Mouse (Mus musculus) midbrain, embryonic 11.5 days (tissue): Measurements from ENCODE around the gene Nmnat1. TPM values are rescaled to one million over a fixed set of nuclear protein-coding genes. Genes with fewer than 3 reads are reported as not detected.

Source experiments
- ATAC-seq: fragments of 200-750 bp; cut with Nextera tagmentation; 2 replicates; pipeline ENCODE4 v1.8.0; 2017; ENCODE audit warnings: moderate TSS enrichment, moderate library complexity; ENCODE audit not compliant: low FRiP score
- DNase-seq: peaks from one replicate; pipeline ENCODE4 v3.0.0; 2015; ENCODE audit warnings: low spot score; ENCODE audit errors: missing footprints
- H3K27ac ChIP-seq: fragments of 300-500 bp; sonication (generic); 2 replicates; pipeline ENCODE4 v1.5.1; 2014; ENCODE audit warnings: low read depth, low read length
- H3K27me3 ChIP-seq: fragments of 300-500 bp; sonication (generic); 2 replicates; pipeline ENCODE4 v1.6.1; 2014; ENCODE audit warnings: mild to moderate bottlenecking, low read length, moderate library complexity, mixed read lengths; ENCODE audit not compliant: control insufficient read depth, insufficient read depth
- H3K36me3 ChIP-seq: fragments of 300-500 bp; sonication (generic); 2 replicates; pipeline ENCODE4 v1.6.1; 2014; ENCODE audit warnings: mild to moderate bottlenecking, low read length, moderate library complexity, mixed read lengths; ENCODE audit not compliant: control insufficient read depth, insufficient read depth
- H3K4me1 ChIP-seq: fragments of 300-500 bp; sonication (generic); 2 replicates; pipeline ENCODE4 v1.6.1; 2014; ENCODE audit warnings: low read length; ENCODE audit not compliant: control insufficient read depth, insufficient read depth
- H3K4me2 ChIP-seq: fragments of 300-500 bp; sonication (generic); 2 replicates; pipeline ENCODE4 v1.6.1; 2014; ENCODE audit warnings: mild to moderate bottlenecking, moderate library complexity
- H3K4me3 ChIP-seq: fragments of 300-500 bp; sonication (generic); 2 replicates; pipeline ENCODE4 v1.5.1; 2014; ENCODE audit warnings: low read depth, low read length
- H3K9ac ChIP-seq: fragments of 300-500 bp; sonication (generic); 2 replicates; pipeline ENCODE4 v1.6.1; 2014; ENCODE audit warnings: low read length
- H3K9me3 ChIP-seq: fragments of 300-500 bp; sonication (generic); 2 replicates; pipeline ENCODE4 v1.6.1; 2016; ENCODE audit warnings: low read length; ENCODE audit not compliant: control insufficient read depth
- WGBS: fragments of 180-500 bp; shearing (Covaris S2); extraction: QIAGEN DNeasy Blood & Tissue Kit; methylation state at CpG from one replicate; pipeline ENCODE4 v1.1.7; 2014; 5-methylcytosine and 5-hydroxymethylcytosine counted together
- polyA plus RNA-seq: library from polyadenylated mRNA; unstranded; fragments of >200 nt; fragmentation: Nextera tagmentation; extraction: Ambion mirVana; gene quantifications from 2 replicates; pipeline ENCODE4 v1.2.1, GENCODE M21; 2014

Nmnat1 gene
- polyA plus RNA-seq, 1 experiment from 2014 or later: 15.1 TPM

DNA sequence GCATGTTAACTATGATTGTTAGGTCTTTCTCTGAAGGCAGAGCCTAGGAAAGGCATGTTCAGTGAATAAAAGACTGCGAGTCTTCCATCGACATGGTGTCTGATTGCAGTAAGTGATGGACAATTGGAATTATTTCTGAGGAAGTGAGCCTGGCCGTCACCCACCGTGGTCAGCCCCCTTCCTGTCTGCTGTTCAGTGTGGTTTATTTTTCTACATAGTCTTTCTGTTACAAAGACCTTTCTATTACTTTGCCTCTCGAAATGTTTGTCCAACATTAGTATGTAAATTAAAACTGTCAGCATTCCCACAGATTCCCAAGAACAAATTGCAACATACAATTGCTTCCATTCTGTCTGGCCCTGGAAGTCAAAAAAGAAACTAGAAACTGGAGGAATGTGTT is 14.8 kb upstream of the Nmnat1 start:
- no peak for ATAC-seq

DNA sequence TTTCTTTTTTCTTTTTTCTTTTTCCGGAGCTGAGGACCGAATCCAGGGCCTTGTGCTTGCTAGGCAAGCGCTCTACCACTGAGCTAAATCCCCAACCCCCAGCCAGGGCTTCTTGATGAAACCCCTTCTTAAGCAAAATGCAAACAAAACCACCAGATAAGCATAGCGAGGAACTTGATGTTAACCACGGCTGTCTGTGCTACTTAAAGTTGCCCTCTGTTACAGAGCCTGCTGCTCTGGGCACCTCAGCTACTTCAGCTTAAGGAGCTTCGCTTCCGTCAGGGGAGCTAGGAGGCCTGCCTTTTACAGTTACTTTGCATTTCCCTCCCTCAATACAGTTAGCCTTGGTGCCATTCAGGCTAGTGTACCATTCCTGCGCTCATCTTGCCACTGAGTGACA is 13.9 kb upstream of the Nmnat1 start:
- Histone ChIP-seq H3K36me3 (peaks cover 8% of the 10 kb centered on the region; the same call in 1 of the 2 replicates), H3K4me1 (peaks cover 10% of the 10 kb centered on the region), H3K9ac (no peak overlapping the region), H3K9me3 (no peaks in the 10 kb centered on the region), H3K4me3 (no peak overlapping the region), H3K27me3 (no peaks in the 10 kb centered on the region), H3K4me2 (no peak overlapping the region), H3K27ac (no peak overlapping the region)
- ATAC-seq: no peak
- DNase-seq: no peak
- 75% methylated on average over 8 of the region's 8 CpGs for WGBS

More for the DNA sequence above, 14.8 kb upstream of the Nmnat1 start:
- H3K4me1 ChIP-seq: peaks cover 10% of the 10 kb centered on the region
- no peaks in the 10 kb centered on the region for H3K9me3 ChIP-seq
- 86% methylated on average over 5 of the region's 5 CpGs for WGBS
- H3K4me3 ChIP-seq: no peak overlapping the region
- H3K4me2 ChIP-seq: no peak overlapping the region
- H3K36me3 ChIP-seq: peaks cover 5% of the 10 kb centered on the region; the same call in 1 of the 2 replicates
- H3K27ac ChIP-seq: no peak overlapping the region
- H3K27me3 ChIP-seq: no peaks in the 10 kb centered on the region
- DNase-seq: no peak
- no peak overlapping the region for H3K9ac ChIP-seq

DNA sequence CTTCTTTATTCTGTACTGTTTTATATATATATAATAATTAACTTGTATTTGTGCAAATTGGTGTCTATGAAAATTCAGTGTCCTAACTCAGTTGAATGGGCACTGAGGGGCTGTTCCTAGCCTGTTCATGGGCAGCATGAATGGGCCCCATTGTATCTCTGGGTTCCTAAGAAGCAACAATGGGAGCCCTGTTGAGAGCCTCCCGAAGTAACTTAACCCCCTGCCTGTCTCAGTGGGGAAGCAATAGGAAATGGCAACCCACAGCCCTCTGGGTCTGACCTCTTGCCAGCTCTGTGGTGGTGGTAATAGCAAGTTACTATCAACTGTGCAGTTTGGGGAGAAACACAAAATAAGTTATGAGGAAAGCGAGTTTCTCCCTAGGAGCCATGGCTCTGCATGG is 11.6 kb upstream of the Nmnat1 start:
- peak; percentile 77; the same call in 1 of the 2 replicates for ATAC-seq
- no peak for DNase-seq
- H3K36me3 ChIP-seq: peaks cover 15% of the 10 kb centered on the region
- H3K9me3 ChIP-seq: no peaks in the 10 kb centered on the region
- no peaks in the 10 kb centered on the region for H3K27me3 ChIP-seq
- peaks cover 10% of the 10 kb centered on the region for H3K4me1 ChIP-seq
- 10% methylated on average over 2 of the region's 2 CpGs for WGBS
- H3K27ac ChIP-seq: peak overlapping the region; percentile 65; the same call in 1 of the 2 replicates
- H3K9ac ChIP-seq: no peak overlapping the region
- no peak overlapping the region for H3K4me2 ChIP-seq
- no peak overlapping the region for H3K4me3 ChIP-seq

GRCm38 (mm10) chr4:149491151-149491550 is 6.1 kb upstream of the Nmnat1 start:
- ATAC-seq: no peak
- no peaks in the 10 kb centered on the region for H3K9me3 ChIP-seq
- H3K4me1 ChIP-seq: peaks cover 11% of the 10 kb centered on the region
- no peak overlapping the region for H3K4me3 ChIP-seq
- no peak for DNase-seq
- H3K4me2 ChIP-seq: no peak overlapping the region
- H3K36me3 ChIP-seq: peaks cover 24% of the 10 kb centered on the region
- 97% methylated on average over 3 of the region's 3 CpGs for WGBS
- no peak overlapping the region for H3K27ac ChIP-seq
- no peak overlapping the region for H3K9ac ChIP-seq
- no peaks in the 10 kb centered on the region for H3K27me3 ChIP-seq

DNA sequence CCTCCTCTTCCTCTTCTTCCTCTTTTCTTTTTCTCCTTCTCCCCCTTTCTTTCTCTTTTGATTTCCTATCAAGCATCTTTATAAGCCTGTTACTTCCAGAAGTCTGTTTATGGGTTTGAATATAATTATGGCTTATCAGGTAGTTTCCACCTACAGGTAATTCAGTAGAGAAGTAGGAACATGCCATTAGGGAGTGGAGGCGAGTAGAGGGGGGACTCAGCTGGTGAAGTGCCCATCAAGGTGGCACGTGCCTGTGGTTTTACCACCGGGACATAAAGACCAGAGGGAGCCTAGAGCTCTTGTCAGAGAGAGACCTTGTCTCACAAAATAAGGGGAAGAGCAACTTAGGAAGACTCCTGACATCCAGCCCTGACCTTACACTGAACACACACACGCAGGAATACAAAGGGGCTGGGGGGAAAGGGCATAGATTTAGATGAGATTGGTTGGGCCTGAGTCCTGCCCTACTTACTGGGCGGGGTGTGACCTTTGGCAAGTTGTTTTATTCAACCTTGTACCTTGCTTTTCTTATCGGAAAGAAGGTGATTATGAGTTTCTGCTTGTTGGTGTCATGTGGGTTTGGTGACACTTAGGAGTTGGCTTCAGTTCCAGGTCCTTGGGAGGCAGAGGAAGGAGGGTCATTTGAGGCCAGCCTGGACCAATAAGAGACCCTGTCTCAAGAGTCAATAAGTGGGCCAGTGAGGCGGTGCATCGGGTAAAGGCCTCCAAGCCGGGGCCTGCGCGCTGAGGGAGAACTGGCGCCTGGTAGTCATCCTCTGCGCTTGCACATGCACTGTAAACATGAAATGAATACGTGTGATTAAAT is 4.6 kb upstream of the Nmnat1 start:
- DNase-seq: no peak
- H3K36me3 ChIP-seq: peaks cover 21% of the 10 kb centered on the region
- no peak overlapping the region for H3K27ac ChIP-seq

GRCm38 (mm10) chr4:149487729-149488128 is 2.7 kb upstream of the Nmnat1 start:
- H3K27ac ChIP-seq: no peak overlapping the region
- peaks cover 12% of the 10 kb centered on the region for H3K36me3 ChIP-seq
- H3K4me2 ChIP-seq: no peak overlapping the region
- H3K4me3 ChIP-seq: no peak overlapping the region
- DNase-seq: no peak
- no peaks in the 10 kb centered on the region for H3K27me3 ChIP-seq
- no peaks in the 10 kb centered on the region for H3K9me3 ChIP-seq
- 95% methylated on average over 12 of the region's 12 CpGs for WGBS
- peaks cover 12% of the 10 kb centered on the region for H3K4me1 ChIP-seq
- no peak for ATAC-seq
- H3K9ac ChIP-seq: no peak overlapping the region

More for the DNA sequence above, 4.6 kb upstream of the Nmnat1 start:
- no peak overlapping the region for H3K9ac ChIP-seq
- WGBS: 94% methylated on average over 14 of the region's 14 CpGs
- H3K4me1 ChIP-seq: peaks cover 10% of the 10 kb centered on the region
- no peaks in the 10 kb centered on the region for H3K27me3 ChIP-seq
- no peak overlapping the region for H3K4me3 ChIP-seq
- ATAC-seq: no peak
- H3K4me2 ChIP-seq: no peak overlapping the region
- H3K9me3 ChIP-seq: no peaks in the 10 kb centered on the region

DNA sequence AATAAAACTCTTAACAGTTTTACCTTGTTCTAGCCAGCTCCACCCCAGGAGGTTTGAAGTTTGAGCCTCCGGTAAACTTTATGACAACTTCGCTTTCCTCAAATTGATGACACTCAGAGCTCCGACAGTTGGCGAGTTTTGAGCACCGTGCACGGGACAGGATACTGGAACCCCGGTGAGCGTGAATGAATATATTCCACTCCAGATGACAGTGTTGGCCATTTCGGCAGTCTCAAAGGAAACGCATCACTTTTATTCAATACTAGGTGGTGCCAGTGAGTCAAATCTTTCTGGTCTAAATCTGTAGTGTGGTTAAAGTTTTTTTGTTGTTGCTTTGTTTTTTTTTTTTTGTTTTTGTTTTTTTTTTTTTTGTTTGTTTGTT is 814 bp upstream of the Nmnat1 start:
- H3K27ac ChIP-seq: no peak overlapping the region

GRCm38 (mm10) chr4:149484566-149484965 is 436 bp downstream of the Nmnat1 start:
- no peak for DNase-seq
- H3K27ac ChIP-seq: no peak overlapping the region
- peak overlapping the region; percentile 88 for H3K4me2 ChIP-seq
- H3K4me3 ChIP-seq: peak overlapping the region; percentile 89
- no peaks in the 10 kb centered on the region for H3K27me3 ChIP-seq
- no peak for ATAC-seq
- peaks cover 6% of the 10 kb centered on the region for H3K36me3 ChIP-seq
- H3K9me3 ChIP-seq: no peaks in the 10 kb centered on the region
- peaks cover 12% of the 10 kb centered on the region for H3K4me1 ChIP-seq
- WGBS: 51% methylated on average over 3 of the region's 3 CpGs
- H3K9ac ChIP-seq: peak overlapping the region; percentile 81

More for the DNA sequence above, 814 bp upstream of the Nmnat1 start:
- ATAC-seq (no peak), DNase-seq (peak; percentile 89)
- no peaks in the 10 kb centered on the region for H3K9me3 ChIP-seq
- H3K4me3 ChIP-seq: peak overlapping the region; percentile 89
- H3K36me3 ChIP-seq: peaks cover 6% of the 10 kb centered on the region
- H3K4me2 ChIP-seq: peak overlapping the region; percentile 88
- H3K27me3 ChIP-seq: no peaks in the 10 kb centered on the region
- peaks cover 12% of the 10 kb centered on the region for H3K4me1 ChIP-seq
- 2% methylated on average over 10 of the region's 10 CpGs for WGBS
- H3K9ac ChIP-seq: peak overlapping the region; percentile 81

DNA sequence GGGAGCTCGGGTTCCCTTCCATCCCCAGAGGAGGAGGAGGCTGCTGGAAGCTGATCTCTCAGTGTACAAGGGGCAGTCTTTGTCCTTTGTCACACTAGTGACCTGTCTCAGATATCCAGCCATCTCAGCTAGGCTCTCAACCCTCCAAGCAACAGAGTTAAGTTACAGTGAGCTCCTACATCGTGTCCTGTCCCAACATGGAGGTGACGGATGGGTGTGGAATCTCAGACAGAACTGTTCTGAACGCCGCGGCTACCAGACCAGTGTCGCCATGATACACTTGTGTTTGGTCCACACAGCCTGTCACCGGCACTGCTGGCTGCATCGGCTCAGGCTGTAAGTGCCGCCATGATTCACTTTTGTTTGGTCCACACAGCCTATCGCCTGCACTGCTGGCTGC is 7.9 kb downstream of the Nmnat1 start, which contains the start of gene Tmem274:
Gene Tmem274, plus strand, starts transcription at position 301 of the 400 bp plus-strand sequence.
- no peak for ATAC-seq
- no peaks in the 10 kb centered on the region for H3K9me3 ChIP-seq
- no peak within 1 kb of the TSS for H3K9ac ChIP-seq
- no peaks in the 10 kb centered on the region for H3K4me1 ChIP-seq
- H3K4me2 ChIP-seq: no peak within 1 kb of the TSS
- H3K27ac ChIP-seq: no peak within 1 kb of the TSS
- H3K36me3 ChIP-seq: peaks cover 6% of the 10 kb centered on the region
- DNase-seq: no peak
- 84% methylated on average over 11 of the region's 11 CpGs for WGBS
- no peak within 1 kb of the TSS for H3K4me3 ChIP-seq
- H3K27me3 ChIP-seq: no peaks in the 10 kb centered on the region
